Mouse (Mus musculus) G1E (cell line): ENCODE measurements at regions not wholly inside any gene's neighbourhood (a gene's known extent, or its start where the extent isn't known, plus 50 kb on each side); places are given as distances from the start of the nearest gene placed in this dataset.

Experiments used
- CTCF ChIP-seq: IDR thresholded peaks from 2 replicates; pipeline ENCODE4 v1.5.1; 2012; ENCODE audit warnings: low read depth, low read length, inconsistent platforms, mixed read lengths
- GATA1 ChIP-seq: IDR thresholded peaks from 2 replicates; pipeline ENCODE4 v1.6.1; 2012; ENCODE audit warnings: borderline replicate concordance, low read length, inconsistent platforms, mixed read lengths
- GATA2 ChIP-seq: IDR thresholded peaks from 2 replicates; pipeline ENCODE4 v1.6.1; 2012; ENCODE audit warnings: low read depth, low read length, inconsistent platforms, borderline replicate concordance
- POLR2AphosphoS5 ChIP-seq: IDR thresholded peaks from 2 replicates; pipeline ENCODE4 v1.6.1; 2012; ENCODE audit warnings: low read depth, low read length, inconsistent platforms; ENCODE audit not compliant: insufficient replicate concordance
- TAL1 ChIP-seq: conservative IDR thresholded peaks from 2 replicates; pipeline ENCODE4 v1.6.1; 2012; ENCODE audit warnings: low read depth, low read length, inconsistent platforms, mixed read lengths

GRCm38 (mm10) chr13:52017598-52018190 is 171.2 kb downstream of the Gadd45g start:
- TF ChIP-seq CTCF, result no peak
- TF ChIP-seq POLR2AphosphoS5, result no peak
- TF ChIP-seq TAL1, result no peak
- no peak for TF ChIP-seq GATA2
- no peak for TF ChIP-seq GATA1
